Mouse (Mus musculus): ENCODE measurements at regions not wholly inside any gene's neighbourhood (a gene's known extent, or its start where the extent isn't known, plus 50 kb on each side); places are given as distances from the start of the nearest gene placed in this dataset.

DNA sequence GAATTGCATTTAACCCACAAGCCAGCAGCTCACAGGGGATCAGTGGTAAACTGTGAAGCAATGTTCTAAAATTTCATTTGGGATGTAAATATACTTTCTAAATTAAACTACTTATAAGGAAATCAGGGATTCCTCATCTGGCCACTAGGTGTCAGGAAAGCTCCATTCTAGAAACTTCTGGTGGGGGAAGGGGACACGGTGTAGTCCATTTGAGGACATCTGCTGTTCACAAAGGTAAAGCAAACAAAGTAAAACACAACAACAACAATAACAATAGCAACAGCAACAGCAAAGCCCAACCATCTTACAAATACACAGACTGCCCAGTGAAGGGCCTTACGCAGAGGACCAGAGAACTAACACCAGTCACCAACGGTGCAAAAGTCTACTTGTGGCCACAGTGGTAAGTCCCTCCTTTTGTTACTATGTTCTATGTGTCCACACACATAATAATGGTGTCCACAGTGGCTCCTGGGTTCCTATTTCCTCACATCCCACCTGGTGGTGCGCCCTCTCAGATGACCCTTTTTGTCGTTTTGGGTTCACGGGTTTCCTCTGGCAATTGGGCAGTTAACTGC lies 105.9 kb upstream of the Fam241a start:
- DNase-seq (ENCODE audit: low read depth), result no peak

DNA sequence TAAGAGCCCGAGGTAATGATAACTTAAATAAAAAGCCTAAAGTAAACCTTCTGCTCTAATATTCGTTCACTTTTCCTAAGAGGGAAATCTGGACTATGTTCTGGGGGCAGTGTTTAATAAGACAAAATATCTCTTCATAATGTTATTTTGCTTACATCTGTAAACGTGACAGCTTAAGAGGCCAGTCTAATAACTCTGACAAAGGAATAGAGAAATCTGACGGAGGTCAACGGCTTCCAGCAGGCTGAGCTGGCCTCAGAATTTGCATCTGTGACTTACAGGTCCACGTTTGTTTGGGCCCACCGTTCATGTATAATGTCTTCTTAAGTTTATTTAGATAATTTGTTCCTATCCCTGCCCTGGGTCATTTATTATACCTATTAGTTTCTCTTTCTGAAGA lies 99.6 kb upstream of the Fam241a start:
- DNase-seq (ENCODE audit: low read depth), result no peak

DNA sequence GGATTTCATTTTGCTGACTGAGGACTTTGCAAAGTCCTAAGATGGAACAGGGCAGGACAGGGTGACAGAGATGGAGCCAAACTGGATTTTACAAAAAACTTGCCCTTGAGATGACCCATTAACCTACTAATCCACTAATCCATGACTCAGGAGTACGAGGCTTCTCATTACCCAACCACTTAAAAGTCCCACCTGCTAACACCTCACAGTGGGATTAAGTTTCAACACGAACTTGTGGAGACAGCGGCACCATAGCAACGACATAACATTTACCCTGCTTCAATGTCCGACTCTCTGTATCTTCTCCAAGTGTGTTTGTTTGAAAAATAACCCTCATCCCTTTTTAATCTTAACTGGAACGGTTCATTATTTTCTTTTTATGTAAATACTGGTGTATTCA lies 91.5 kb upstream of the Fam241a start:
- DNase-seq (ENCODE audit: low read depth), result no peak

DNA sequence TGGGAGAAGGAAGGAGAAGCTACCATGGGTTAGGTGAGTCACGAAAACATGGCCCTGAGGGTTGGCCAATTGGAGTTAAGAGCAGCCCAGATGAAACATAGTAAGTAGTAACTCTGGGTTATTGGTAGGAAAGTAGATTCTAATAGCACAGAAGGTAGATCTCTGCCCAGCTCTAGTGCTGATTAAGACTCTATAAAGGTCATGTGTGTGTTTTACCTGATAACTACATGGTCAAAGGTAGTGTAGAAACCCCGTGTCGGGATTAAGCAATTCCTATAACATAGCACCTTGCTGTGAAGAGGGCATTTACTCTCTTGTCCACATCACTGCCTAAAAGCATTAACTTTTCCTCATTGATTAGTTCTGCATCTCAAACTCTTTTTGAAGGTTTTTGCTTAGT lies 89.0 kb upstream of the Fam241a start:
- no peak for DNase-seq (ENCODE audit: low read depth)

DNA sequence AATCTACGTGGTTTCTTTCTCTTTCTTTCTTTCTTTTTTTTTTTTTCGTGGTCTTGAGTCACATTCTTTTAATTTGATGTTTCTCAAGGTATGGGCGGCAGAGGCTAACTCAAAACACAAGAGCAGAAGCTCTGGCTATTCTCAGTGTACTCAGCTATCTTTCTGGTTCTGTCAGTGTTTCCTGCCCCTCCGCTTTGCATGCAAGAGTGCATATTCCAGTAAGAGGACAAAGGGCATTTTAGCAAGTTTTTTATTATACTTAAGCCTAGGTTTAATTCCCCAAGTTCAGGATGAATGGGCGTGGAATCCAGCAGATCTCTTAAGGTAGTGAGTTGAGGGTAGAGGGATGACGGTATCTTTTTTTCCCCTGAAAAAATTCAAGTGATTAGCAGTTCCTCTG lies 81.1 kb upstream of the Fam241a start:
- DNase-seq (ENCODE audit: low read depth), result no peak

DNA sequence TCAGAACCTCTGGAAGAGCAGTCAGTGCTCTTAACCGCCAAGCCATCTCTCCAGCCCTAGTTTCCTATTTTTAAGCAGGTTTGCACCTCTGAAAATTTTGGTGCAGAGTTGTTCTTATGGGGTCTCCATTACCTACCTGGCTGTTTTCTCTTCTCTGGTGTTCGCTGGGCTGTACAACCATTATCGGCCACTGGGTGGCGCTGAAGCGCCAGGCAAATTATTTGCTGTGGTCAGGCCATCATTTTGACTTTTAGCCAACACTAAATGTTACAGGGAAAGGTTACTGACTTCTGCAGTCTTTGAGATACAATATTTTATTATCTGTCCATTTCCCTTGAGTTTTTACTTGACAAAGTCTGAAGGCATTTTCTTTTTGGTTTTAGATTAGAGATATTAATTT lies 74.8 kb upstream of the Fam241a start:
- DNase-seq (ENCODE audit: low read depth), result no peak

DNA sequence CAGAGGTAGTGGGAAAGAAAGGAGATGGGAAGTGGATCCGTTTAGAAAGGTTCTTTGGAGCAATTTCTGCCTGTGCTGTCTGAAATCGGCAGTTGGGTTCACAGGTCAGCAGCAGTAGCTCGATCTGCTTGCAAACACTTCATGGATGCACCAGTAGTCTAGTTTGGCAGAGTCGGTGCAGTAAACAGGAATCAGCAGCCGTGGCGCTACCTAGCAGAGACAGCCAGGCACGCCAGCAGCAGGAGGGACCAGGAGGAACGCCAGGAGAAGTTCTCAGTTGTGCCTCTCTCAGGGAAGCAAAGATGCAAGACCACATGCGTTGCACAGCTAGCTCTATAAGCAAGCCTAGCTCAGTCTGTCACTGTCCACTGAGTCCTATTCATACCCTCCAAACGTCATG lies 71.0 kb upstream of the Fam241a start:
- DNase-seq (ENCODE audit: low read depth), result no peak

DNA sequence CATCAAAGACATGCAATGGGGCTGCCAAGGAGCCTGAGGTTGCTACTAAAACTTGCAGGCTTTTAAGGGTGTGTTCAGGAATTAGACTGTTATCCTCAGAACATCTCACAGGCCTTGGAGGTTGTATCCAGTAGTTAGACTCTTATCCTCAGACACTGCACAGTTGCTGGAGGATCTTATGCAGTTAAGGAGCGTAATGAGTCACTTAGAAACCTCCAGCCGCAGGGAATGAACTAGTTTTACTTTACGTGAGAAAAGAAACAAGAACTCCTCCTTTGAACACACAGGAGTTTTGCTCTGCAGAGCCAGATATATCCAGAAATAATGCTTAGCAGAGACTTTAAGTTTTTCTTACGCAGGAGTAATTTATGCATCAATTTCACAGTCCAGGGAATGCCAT lies 70.1 kb upstream of the Fam241a start:
- DNase-seq (ENCODE audit: low read depth), result no peak

DNA sequence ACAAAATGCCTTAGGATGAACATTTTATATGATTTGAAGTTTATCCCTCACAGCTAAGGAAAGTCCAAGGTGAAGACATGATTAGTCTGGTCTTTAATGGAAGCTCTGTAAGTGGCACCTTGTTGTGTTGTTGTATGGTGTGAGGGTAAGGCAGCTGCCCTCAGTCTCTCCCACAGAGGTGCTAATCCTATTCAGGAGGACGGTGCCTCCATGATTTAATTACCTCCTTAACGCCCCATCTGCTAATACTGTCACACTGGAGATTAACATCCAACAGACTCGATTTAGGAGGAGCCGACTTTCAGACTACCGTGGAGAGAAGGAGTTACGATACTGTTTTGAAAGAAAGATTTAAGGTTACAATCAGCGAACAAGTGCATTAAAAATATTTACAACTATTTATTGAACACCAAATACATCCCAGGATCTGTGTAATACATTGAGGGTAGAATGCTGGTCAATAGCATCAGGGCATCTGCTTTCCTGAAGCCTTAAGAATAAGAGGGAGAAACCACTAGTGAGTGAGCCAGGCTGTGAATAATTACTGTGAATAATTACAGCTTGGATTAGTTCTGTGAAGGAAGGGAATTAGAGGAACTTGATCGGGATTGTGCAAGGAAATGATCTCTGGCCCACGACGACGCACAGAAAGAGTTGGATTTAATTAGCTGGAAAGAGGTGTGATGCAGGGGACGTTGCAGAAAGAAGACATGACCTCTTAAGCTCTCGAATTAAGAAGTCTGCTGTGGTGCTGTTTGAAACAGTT lies 63.0 kb upstream of the Fam241a start:
- no peak for DNase-seq (ENCODE audit: low read depth)

DNA sequence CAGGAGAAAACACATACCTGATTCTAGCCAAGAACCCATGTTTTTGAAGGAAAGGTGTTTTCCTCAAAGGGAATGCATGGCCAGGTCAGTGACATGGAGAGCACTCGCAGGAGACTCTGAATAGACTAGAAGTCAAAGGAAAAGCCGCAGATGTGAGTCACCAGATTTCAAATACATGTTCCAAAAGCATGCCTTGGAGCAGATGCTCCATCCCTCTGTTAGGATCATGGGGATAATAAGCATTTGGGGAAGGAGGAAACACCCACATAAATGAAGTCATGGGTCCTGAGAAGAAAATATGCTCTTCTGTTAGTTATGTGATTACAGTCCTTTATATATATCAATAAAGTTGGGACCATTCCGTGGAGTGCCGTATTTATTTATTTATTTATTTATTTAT lies 58.7 kb upstream of the Fam241a start:
- DNase-seq (ENCODE audit: low read depth), result no peak

DNA sequence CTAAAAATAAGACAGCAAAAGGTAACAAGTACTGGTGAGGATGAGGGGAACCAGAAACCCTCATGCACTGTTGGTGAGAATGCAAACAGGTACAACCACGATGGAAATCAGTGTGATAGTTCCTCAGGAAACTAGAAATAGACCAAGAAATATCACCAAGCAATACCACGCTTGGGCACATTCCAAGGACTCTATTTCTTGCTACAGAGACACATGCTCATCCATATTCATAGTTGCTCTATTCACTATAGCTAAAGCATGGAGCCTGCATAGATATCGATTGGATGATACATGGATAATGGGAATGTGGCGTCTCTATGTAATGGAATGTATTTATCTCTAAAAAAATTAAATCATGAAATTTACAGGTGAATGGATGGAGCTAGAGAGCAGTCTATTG lies 57.5 kb upstream of the Fam241a start:
- no peak for DNase-seq (ENCODE audit: low read depth)

DNA sequence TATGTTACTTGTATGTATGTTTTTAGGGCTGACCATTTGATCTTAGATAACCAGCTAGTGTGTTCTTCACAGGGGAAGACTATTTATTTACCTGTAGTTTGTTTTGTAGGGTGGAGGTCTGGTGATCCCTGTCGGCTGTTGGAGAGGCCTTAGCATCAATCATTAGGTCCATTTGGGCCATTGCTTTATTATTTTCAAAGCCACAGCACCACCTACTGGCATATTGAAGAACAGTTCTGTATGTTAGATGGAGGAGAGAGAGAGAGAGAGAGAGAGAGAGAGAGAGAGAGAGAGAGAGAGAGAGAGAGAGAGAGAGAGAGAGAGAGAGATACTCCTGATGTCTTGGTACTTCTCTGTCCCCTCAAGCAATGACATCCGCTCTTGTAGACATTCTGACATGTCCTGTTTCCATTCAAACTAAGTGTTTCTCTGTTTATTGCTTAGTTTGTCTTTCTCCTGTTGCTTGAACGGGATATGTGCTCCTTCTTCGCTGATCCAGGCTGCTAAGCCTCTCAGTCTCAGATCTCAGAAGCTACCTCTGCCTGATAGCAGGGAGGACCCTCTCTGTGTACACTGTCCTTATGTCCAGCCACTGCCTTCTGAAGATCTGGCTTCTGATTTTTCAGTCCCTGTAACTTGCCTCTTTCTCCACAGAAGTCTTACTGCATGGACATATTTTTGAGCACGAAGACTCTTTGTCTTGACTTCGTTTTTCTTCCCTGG lies 52.9 kb upstream of the Fam241a start:
- DNase-seq (ENCODE audit: low read depth), result no peak

DNA sequence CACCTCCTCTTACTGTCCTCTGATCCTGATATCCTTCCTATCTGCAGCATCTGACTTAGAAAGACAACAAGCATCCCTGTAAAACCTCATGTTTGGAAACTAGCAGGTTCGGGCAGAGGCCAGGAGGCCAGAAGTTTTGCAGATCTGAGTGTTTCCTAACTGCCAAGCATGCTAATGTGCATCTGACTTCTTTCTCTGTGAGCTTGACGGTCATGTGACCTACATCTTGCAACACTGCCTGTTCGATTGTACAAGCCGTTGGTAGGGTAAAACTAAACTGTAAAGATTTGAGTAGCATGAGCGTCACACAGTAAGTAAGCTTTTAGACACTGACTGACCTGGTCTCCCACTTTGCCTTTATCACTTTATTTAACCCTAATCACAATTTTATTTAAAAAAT lies 52.2 kb upstream of the Fam241a start:
- no peak for DNase-seq (ENCODE audit: low read depth)
